Mouse (Mus musculus) bone marrow, adult 2 months (tissue): ENCODE data around the gene Adgrg3.

Experiments
- CTCF ChIP-seq: fragments of 200-500 bp; IDR thresholded peaks from 2 replicates; pipeline ENCODE4 v1.5.1; 2011; ENCODE audit warnings: low read length, control low read depth; ENCODE audit not compliant: control insufficient read depth, insufficient read depth
- POLR2A ChIP-seq: fragments of 200-500 bp; IDR thresholded peaks from 2 replicates; pipeline ENCODE4 v1.6.1; 2011; ENCODE audit warnings: low read depth, mild to moderate bottlenecking, control low read depth, low read length, borderline replicate concordance; ENCODE audit not compliant: control insufficient read depth

GRCm38 (mm10) chr8:95093574-95093973 is 76.1 kb downstream of the Adgrg3 start:
- TF ChIP-seq CTCF = no peak
- no peak for TF ChIP-seq POLR2A
